ENCODE assay signal across 9 mouse cellular contexts in genomic region chr9:103422847-103423246, GRCm38 (mm10). TPM values are rescaled to one million over a fixed set of nuclear protein-coding genes. Genes with fewer than 3 reads are reported as not detected.
DNase-seq lines count a peak whose midpoint lies in the region; ATAC-seq and TF ChIP-seq lines count a peak whose summit lies in the region.
"Had no signal": no experiment of that assay in that cellular context is flagged by ENCODE, and none has a peak within 500 bp of the region (broad histone marks: within the 10 kb centered on the region; RNA-seq: fewer than 3 reads in every experiment).

No protein-coding gene starts in this region.

- peak; percentile 36 for DNase-seq in limb, embryonic 11.5 days (ENCODE audit: low spot score)
- DNase-seq in limb, embryonic 10.5 days (ENCODE audit: low spot score), result no peak
- DNase-seq in cerebellum, postnatal 10 days, result peak; percentile 86 to 90
- peak; percentile 37 for DNase-seq in induced T-regulatory cell, adult 2 months (ENCODE audit: low read depth)
- DNase-seq in thymus, postnatal 14 days, result peak; percentile 81
- DNase-seq in gastrocnemius, postnatal 10 days, result no peak
- DNase-seq: kidney, adult 8-10 months had no signal

- 51% methylated on average over 18 of the region's 18 CpGs for WGBS in limb, embryonic 11.5 days
- 60% methylated on average over 18 of the region's 18 CpGs for WGBS in limb, embryonic 10.5 days
- 75% methylated on average over 18 of the region's 18 CpGs for WGBS in intestine, postnatal 0 days

- TF ChIP-seq CTCF in intestine, postnatal 0 days (IDR thresholded peaks at IDR 0.05; ENCODE audit: low read depth), result no peak

- no peaks in the 10 kb centered on the region for H3K27me3 ChIP-seq in limb, embryonic 11.5 days (ENCODE audit: control insufficient read depth, insufficient read depth, low read length)
- H3K27me3 ChIP-seq in limb, embryonic 10.5 days (ENCODE audit: low read depth, poor library complexity, severe bottlenecking), result no peaks in the 10 kb centered on the region
- no peaks in the 10 kb centered on the region for H3K27me3 ChIP-seq in intestine, postnatal 0 days (replicated peaks; ENCODE audit: control insufficient read depth, insufficient read depth, low read length)

- ATAC-seq in limb, embryonic 11.5 days (ENCODE audit: insufficient number of reproducible peaks, low FRiP score, low TSS enrichment, low read depth), result no peak
- no peak for ATAC-seq in intestine, postnatal 0 days

- H3K4me2 ChIP-seq in limb, embryonic 11.5 days (ENCODE audit: low read depth, severe bottlenecking), result no peak overlapping the region
- no peak overlapping the region for H3K4me2 ChIP-seq in intestine, postnatal 0 days (replicated peaks; ENCODE audit: low read depth)

- no peaks in the 10 kb centered on the region for H3K9me3 ChIP-seq in limb, embryonic 11.5 days (ENCODE audit: control insufficient read depth, low read length)
- H3K9me3 ChIP-seq in limb, embryonic 10.5 days (replicated peaks), result no peaks in the 10 kb centered on the region
- H3K9me3 ChIP-seq in intestine, postnatal 0 days (ENCODE audit: control insufficient read depth), result no peaks in the 10 kb centered on the region

- H3K4me3 ChIP-seq in limb, embryonic 11.5 days (ENCODE audit: low read depth, low read length), result no peak overlapping the region
- H3K4me3 ChIP-seq in limb, embryonic 10.5 days, result no peak overlapping the region
- no peak overlapping the region for H3K4me3 ChIP-seq in intestine, postnatal 0 days (ENCODE audit: low read depth, low read length)

- H3K27ac ChIP-seq in limb, embryonic 11.5 days (replicated peaks; ENCODE audit: low read depth, low read length), result no peak overlapping the region
- no peak overlapping the region for H3K27ac ChIP-seq in limb, embryonic 10.5 days
- H3K27ac ChIP-seq in intestine, postnatal 0 days (ENCODE audit: low read depth, low read length), result no peak overlapping the region

- H3K36me3 ChIP-seq in limb, embryonic 11.5 days (ENCODE audit: control insufficient read depth, insufficient read depth, low read length), result no peaks in the 10 kb centered on the region
- no peaks in the 10 kb centered on the region for H3K36me3 ChIP-seq in limb, embryonic 10.5 days
- no peaks in the 10 kb centered on the region for H3K36me3 ChIP-seq in intestine, postnatal 0 days (ENCODE audit: control insufficient read depth, insufficient read depth)

- H3K4me1 ChIP-seq in limb, embryonic 11.5 days (ENCODE audit: control insufficient read depth, insufficient read depth, low read length), result 0 out of 2 replicates have a peak, but pooled peaks cover 5% of the 10 kb centered on the region
- H3K4me1 ChIP-seq in limb, embryonic 10.5 days, result peaks cover 15% of the 10 kb centered on the region
- no peaks in the 10 kb centered on the region for H3K4me1 ChIP-seq in intestine, postnatal 0 days (replicated peaks; ENCODE audit: control insufficient read depth, insufficient read depth, low read length)

- H3K9ac ChIP-seq in limb, embryonic 11.5 days (ENCODE audit: low read length), result no peak overlapping the region
- H3K9ac ChIP-seq in intestine, postnatal 0 days (ENCODE audit: low read depth, low read length), result no peak overlapping the region

RNA-seq across cellular contexts. Expression of gene Cdv3, which starts 57.2 kb away (rescaled TPM):
- polyA plus RNA-seq in limb, embryonic 11.5 days (2014; fragmentation: Nextera tagmentation; extraction: Ambion mirVana), result 123 and 139 TPM in 2 replicates
- 150 and 166 TPM in 2 replicates for polyA plus RNA-seq in limb, embryonic 10.5 days (2016; fragmentation: Nextera tagmentation; extraction: Ambion mirVana)
- 38.8 and 39.8 TPM in 2 replicates for polyA plus RNA-seq in intestine, postnatal 0 days (2015; fragmentation: Nextera tagmentation; extraction: Ambion mirVana)
- 100 to 1,000 TPM; 146 to 147 TPM for total RNA-seq in gastrocnemius, postnatal 10 days (2021)

RNA-seq across cellular contexts. Expression of gene Bfsp2, which starts 57.4 kb away (rescaled TPM):
- polyA plus RNA-seq in limb, embryonic 11.5 days (2014; fragmentation: Nextera tagmentation; extraction: Ambion mirVana), result 0.85 and 1.1 TPM in 2 replicates
- 0.23 and 1.0 TPM in 2 replicates for polyA plus RNA-seq in limb, embryonic 10.5 days (2016; fragmentation: Nextera tagmentation; extraction: Ambion mirVana)
- 0.35 and 0.41 TPM in 2 replicates for polyA plus RNA-seq in intestine, postnatal 0 days (2015; fragmentation: Nextera tagmentation; extraction: Ambion mirVana)
- total RNA-seq in gastrocnemius, postnatal 10 days (2021), result 1 to 10 TPM in 1 of 2 experiments, under 1 TPM in 1; 0.72 to 1.1 TPM
- total RNA-seq: adrenal gland, postnatal 4 days had no signal

Comparison
In these comparisons a context has a peak if more than half of its experiments do, and no peak if none do; other contexts are left out.
1. DNase-seq: peak in limb, embryonic 11.5 days (single experiment), cerebellum, postnatal 10 days (2 of 2), induced T-regulatory cell, adult 2 months (single experiment) and thymus, postnatal 14 days (single experiment); none in limb, embryonic 10.5 days (single experiment) and gastrocnemius, postnatal 10 days (single experiment).